Mouse (Mus musculus): ENCODE data around the gene Nlrc4. TPM values are rescaled to one million over a fixed set of nuclear protein-coding genes. Genes with fewer than 3 reads are reported as not detected.
A peak's percentile ranks its signal among the peaks of the same experiment; 100 is the strongest.
"Not testable (repeated sequence)": the region's sequence is repeated elsewhere in the genome, so short reads cannot be mapped to it uniquely, and the experiment has no call there.

Nlrc4 gene
- polyA plus RNA-seq (2015; fragmentation: Nextera tagmentation; extraction: Ambion mirVana) = 0.26 and 0.38 TPM in 2 replicates

DNA sequence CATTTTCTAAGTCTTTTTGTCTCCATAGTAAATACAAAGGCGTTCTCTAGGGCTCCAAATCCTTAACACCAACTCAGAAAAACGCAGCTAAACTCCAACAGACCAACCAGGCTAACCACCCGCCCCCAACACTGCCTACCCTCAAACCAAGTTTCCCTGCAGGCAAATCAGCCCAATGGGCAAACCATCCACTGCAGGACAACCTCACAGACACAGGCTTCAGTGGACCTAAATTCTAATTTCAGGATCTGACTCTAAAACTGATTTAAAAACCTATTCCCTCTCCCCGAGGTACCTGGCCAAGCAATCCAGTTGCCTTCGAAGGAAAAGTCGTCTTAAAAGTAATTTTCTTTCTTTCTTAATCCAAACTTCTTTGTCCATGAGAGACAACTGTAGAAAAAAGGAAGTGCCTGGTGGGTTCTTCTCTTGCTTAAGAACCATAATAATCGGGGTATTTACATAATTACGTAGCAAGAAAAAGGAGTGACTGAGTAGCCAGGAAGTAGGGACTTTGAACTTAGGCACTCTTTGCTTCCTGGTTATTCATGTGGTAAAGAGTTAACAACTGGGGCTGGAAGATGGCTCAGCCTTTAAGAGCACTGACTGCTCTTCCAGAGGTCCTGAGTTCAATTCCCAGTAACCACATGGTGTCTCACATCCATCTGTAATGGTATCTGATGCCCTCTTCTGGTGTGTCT is at the start of gene Nlrc4:
Gene Nlrc4, minus strand, starts transcription at position 432 of the 698 bp plus-strand sequence.
- 49% methylated on average over 8 of the region's 8 CpGs for WGBS

DNA sequence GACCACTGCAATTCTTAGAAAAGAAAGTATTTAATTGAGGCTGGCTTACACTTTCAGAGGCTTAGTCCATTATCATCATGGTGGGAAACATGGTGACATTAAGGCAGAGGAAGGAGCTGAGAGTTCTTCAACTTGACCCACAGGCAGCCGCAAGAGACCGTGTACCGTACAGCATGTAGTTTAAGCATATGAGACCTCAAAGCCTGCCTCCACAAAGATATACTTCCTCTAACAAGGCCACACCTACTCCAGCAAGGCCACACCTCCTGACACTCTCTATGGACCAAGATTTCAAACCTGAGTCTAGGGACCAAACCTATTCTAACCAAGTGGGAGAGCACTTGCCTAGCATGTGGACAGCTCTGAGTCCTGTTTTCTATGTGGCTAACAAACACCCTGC is 49.7 kb upstream of the Nlrc4 start:
- no peak overlapping the region for H3K4me2 ChIP-seq
- no peaks in the 10 kb centered on the region for H3K36me3 ChIP-seq
- H3K4me3 ChIP-seq = no peak overlapping the region
- no peaks in the 10 kb centered on the region for H3K4me1 ChIP-seq
- ATAC-seq (ENCODE audit: insufficient number of reproducible peaks, insufficient read depth, low FRiP score, low TSS enrichment, low read depth) = no peak
- WGBS = 89% methylated on average over 3 of the region's 3 CpGs
- no peak overlapping the region for H3K27ac ChIP-seq
- no peaks in the 10 kb centered on the region for H3K27me3 ChIP-seq
- no peak overlapping the region for H3K9ac ChIP-seq
- no peaks in the 10 kb centered on the region for H3K9me3 ChIP-seq

More for the DNA sequence above, at the start of gene Nlrc4:
- Histone ChIP-seq H3K4me1 (no peaks in the 10 kb centered on the region), H3K27ac (no peak within 1 kb of the TSS), H3K4me2 (no peak within 1 kb of the TSS), H3K36me3 (no peaks in the 10 kb centered on the region), H3K27me3 (no peaks in the 10 kb centered on the region), H3K9ac (no peak within 1 kb of the TSS), H3K9me3 (no peaks in the 10 kb centered on the region), H3K4me3 (no peak within 1 kb of the TSS)
- no peak for ATAC-seq (ENCODE audit: insufficient number of reproducible peaks, insufficient read depth, low FRiP score, low TSS enrichment, low read depth)

DNA sequence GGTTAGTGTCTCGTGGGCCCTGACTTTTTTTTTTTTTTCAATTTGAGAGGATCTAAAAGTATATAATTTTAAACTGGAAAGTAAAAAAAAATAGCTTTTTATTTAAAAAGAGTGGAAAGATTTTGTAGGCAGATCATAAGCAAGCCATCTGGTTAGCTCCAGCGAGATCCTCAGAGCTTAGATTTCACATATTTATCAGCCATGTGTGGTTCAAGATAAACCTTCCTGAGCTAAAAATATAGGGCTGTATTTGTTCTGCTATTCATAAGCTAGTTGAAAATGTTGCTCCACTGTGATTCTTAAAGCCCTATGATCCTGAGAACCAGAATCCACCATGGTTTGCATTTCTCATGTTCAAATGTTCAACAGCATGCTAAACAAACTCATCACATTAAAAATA is 49.0 kb upstream of the Nlrc4 start:
- Histone ChIP-seq H3K27ac (no peak overlapping the region), H3K4me1 (no peaks in the 10 kb centered on the region), H3K4me3 (no peak overlapping the region), H3K4me2 (no peak overlapping the region), H3K9me3 (no peaks in the 10 kb centered on the region), H3K9ac (no peak overlapping the region), H3K27me3 (no peaks in the 10 kb centered on the region), H3K36me3 (no peaks in the 10 kb centered on the region)
- WGBS = 61% methylated on average over 2 of the region's 2 CpGs
- no peak for ATAC-seq (ENCODE audit: insufficient number of reproducible peaks, insufficient read depth, low FRiP score, low TSS enrichment, low read depth)

DNA sequence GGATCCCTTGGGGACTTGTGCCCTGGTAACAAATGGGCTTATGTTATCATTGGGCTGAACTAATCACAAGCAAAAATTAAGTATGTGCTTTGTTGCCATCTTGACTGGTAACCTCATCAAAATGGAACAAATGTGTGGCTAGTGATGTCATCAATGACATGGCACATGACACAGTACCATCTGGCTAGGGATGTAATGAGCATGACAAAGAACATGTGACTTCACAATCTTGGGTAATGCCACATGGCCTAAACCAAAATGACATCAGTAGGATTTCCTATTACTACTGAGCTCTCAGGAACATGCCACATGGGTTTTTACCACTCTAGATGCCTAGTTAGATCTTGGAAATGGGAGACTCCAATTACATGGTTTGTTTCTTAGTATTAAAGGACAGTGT is 42.1 kb upstream of the Nlrc4 start:
- Histone ChIP-seq H3K9ac (no peak overlapping the region), H3K27me3 (no peaks in the 10 kb centered on the region), H3K4me3 (no peak overlapping the region), H3K27ac (no peak overlapping the region), H3K4me2 (no peak overlapping the region), H3K4me1 (no peaks in the 10 kb centered on the region), H3K9me3 (no peaks in the 10 kb centered on the region), H3K36me3 (peaks cover 39% of the 10 kb centered on the region)
- ATAC-seq (ENCODE audit: insufficient number of reproducible peaks, insufficient read depth, low FRiP score, low TSS enrichment, low read depth) = no peak

DNA sequence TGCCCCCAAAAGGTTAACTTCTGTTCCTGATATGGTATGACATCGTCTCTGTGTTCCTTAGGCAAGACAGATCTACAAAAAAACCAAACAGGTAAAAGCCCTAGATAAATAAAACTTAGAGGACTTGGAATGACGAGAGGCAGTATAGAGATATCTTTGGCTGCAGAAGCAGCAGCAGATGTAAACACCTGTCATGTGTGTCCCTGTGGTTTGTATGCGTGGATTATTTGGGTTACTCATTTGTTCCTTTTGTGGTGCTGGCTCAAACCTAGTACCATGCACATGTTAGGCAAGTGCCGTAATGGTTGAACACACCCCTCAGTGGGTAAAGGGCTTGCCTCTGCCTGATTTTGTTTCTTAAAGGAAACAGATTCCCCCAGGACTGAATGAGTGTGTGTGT is 41.3 kb upstream of the Nlrc4 start:
- Histone ChIP-seq H3K36me3 (peaks cover 47% of the 10 kb centered on the region), H3K4me2 (no peak overlapping the region), H3K9me3 (no peaks in the 10 kb centered on the region), H3K9ac (no peak overlapping the region), H3K27me3 (no peaks in the 10 kb centered on the region), H3K27ac (no peak overlapping the region), H3K4me3 (no peak overlapping the region), H3K4me1 (no peaks in the 10 kb centered on the region)
- 86% methylated on average over 4 of the region's 4 CpGs for WGBS
- no peak for ATAC-seq (ENCODE audit: insufficient number of reproducible peaks, insufficient read depth, low FRiP score, low TSS enrichment, low read depth)

DNA sequence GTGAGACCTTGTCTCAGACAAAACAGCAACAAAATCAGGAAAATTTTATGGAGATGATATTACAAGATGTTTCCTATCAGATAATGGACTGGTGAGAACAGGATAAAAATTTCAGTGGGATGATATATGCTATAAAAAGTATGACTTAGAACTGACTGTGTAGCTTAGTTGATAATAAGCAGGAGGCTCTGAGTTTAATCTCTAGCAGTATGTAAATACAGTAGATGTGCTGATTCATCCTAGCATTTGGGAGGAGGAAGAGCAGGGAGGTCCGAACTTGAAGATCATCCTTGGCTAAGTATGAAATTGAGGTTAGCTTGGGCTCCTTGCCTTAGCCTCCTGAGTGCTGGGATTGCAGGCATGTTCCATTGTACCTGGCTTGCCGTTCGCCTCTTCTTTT is 32.6 kb upstream of the Nlrc4 start:
- 94% methylated on average over 3 of the region's 3 CpGs for WGBS

DNA sequence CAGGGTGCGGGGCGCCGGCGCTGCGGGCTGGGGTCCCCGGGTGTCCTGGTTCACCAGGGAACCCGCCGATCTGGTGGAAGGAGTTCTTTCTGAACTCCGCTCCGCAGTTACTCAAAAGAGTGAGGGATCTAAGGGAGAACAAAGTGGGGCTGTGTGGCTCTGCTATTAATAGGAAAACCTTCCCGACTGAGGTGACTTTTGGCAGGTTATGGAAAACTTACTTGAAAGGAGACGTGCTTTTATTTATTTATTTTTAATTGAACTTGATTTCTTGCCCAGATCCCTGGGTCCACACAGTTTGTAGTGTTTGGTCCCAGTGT is 30.9 kb upstream of the Nlrc4 start:
- no peaks in the 10 kb centered on the region for H3K27me3 ChIP-seq
- peaks cover 33% of the 10 kb centered on the region for H3K36me3 ChIP-seq
- ATAC-seq (ENCODE audit: insufficient number of reproducible peaks, insufficient read depth, low FRiP score, low TSS enrichment, low read depth) = no peak
- WGBS = under 1% methylated on average over 12 of the region's 12 CpGs
- peak overlapping the region; percentile 67 for H3K4me2 ChIP-seq
- peak overlapping the region; percentile 78 for H3K27ac ChIP-seq
- peak overlapping the region; percentile 99 for H3K4me3 ChIP-seq
- H3K9me3 ChIP-seq = no peaks in the 10 kb centered on the region
- peak overlapping the region; percentile 91 for H3K9ac ChIP-seq
- H3K4me1 ChIP-seq = peaks cover 5% of the 10 kb centered on the region; the same call in 1 of the 2 replicates

More for the DNA sequence above, 32.6 kb upstream of the Nlrc4 start:
- H3K4me1 ChIP-seq = peaks cover 5% of the 10 kb centered on the region; the same call in 1 of the 2 replicates
- H3K4me3 ChIP-seq = no peak overlapping the region
- no peak overlapping the region for H3K27ac ChIP-seq
- no peak overlapping the region for H3K4me2 ChIP-seq
- no peaks in the 10 kb centered on the region for H3K27me3 ChIP-seq
- H3K9me3 ChIP-seq = no peaks in the 10 kb centered on the region
- H3K9ac ChIP-seq = no peak overlapping the region
- H3K36me3 ChIP-seq = peaks cover 46% of the 10 kb centered on the region
- ATAC-seq (ENCODE audit: insufficient number of reproducible peaks, insufficient read depth, low FRiP score, low TSS enrichment, low read depth) = no peak

DNA sequence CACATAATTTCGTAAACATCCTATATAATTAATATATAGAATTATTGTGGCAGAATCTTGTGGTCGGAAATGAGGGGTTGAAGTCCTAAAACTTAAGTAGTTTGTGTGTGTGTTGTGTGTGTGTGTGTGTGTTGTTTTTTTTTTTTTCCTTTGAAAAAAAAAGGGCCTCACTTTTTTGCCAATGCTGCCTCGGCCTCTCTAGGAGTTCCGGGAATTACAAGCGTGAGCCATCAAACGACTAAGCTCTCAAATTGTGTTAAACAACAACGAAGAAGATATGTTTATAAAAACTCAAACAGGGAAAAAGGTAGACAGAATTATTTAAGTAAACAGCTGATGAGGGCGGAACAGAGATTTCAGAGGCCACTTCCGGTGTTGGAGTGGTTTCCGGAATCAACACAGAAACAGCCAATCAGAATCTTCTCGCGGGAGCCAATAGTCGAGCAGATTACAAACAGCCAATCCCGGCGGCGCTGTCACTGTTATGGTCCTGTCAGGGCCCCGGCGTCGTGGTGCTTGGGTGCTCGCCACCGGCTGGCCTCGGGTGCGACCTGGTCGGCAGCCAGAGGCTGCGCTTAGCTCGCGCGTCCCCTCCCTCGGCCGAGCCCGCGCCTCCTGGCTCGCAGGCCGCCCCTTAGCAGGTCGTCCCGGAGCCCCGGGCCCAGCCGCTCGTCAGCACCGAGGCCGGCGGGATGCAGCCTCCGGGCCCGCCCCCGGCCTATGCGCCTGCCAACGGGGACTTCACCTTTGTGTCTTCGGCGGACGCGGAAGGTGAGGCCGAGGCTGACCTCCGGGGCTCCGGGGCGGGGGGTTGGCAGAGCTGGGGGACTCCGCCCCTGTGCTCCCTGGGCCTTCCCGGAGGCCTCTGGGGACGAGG is 30.3 kb upstream of the Nlrc4 start, which contains the start of gene Yipf4:
Gene Yipf4, plus strand, starts transcription at position 470 of the 877 bp plus-strand sequence.
- Histone ChIP-seq H3K9ac (peak within 1 kb of the TSS; percentile 91), H3K9me3 (no peaks in the 10 kb centered on the region), H3K36me3 (peaks cover 27% of the 10 kb centered on the region), H3K27ac (peak within 1 kb of the TSS; percentile 78), H3K4me3 (peak within 1 kb of the TSS; percentile 99), H3K4me1 (peaks cover 5% of the 10 kb centered on the region; the same call in 1 of the 2 replicates), H3K4me2 (peak within 1 kb of the TSS; percentile 67), H3K27me3 (no peaks in the 10 kb centered on the region)
- ATAC-seq (ENCODE audit: insufficient number of reproducible peaks, insufficient read depth, low FRiP score, low TSS enrichment, low read depth) = peak; percentile 95
- WGBS = 4% methylated on average over 58 of the region's 58 CpGs

DNA sequence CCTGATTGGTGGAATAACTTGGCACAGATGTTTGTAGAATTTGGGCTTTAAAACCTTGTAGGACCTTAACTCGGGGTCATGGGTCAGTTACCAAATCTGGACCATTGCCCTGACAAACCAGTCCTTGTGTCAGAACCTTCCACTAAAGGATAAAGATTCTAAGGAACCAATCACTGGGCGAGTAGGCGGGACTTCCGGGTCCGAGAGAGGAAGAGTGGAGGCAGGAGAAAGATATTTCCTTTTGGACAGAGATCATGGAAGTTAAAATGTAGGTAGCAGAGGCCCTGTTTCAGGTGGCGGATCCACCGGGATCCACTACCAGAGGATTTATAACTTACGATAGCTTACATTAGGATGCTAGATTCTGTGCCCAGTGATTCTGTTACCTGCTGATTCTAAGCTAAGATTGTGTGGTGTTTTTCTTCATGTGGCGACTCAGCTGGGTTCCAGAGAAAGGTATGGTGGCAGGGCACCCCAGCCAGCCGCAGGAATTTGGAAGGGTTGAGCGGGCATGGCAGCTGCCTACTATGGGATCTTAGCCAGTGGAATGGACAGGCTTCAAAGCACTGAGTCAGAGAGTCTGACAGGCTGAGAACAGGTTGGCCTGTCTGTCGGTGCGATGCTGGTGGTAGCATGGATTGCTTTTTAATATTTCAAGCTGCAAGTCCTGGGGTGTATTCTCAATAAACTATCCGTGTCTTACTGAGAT is 21.6 kb upstream of the Nlrc4 start:
- Histone ChIP-seq H3K4me3 (no peak overlapping the region), H3K27me3 (no peaks in the 10 kb centered on the region), H3K9ac (no peak overlapping the region), H3K4me1 (no peaks in the 10 kb centered on the region), H3K27ac (no peak overlapping the region), H3K4me2 (no peak overlapping the region), H3K9me3 (no peaks in the 10 kb centered on the region), H3K36me3 (no peaks in the 10 kb centered on the region)
- 87% methylated on average over 14 of the region's 14 CpGs for WGBS
- ATAC-seq (ENCODE audit: insufficient number of reproducible peaks, insufficient read depth, low FRiP score, low TSS enrichment, low read depth) = no peak

DNA sequence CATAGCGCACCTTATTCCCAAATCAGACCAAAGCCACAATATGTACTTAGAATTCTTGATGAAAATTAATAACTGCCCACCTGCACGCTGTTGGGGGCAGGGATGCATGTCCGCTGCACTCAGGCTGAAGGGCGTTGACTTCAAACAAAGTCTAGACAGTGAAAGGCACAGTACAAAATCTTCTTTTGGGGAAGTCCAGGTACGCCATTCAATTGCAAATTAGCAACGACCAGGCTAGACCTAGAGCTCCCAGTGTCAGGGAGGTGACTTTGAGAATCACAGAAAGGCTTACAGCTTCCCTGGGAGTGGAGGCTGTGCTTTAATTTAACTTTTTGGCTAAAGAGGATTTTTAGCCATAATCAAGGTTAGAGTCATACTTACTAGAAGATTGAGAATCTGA is 11.2 kb upstream of the Nlrc4 start:
- not testable (repeated sequence) for H3K9ac ChIP-seq; H3K27ac ChIP-seq; H3K4me1 ChIP-seq; H3K4me2 ChIP-seq; H3K27me3 ChIP-seq; ATAC-seq (ENCODE audit: insufficient number of reproducible peaks, insufficient read depth, low FRiP score, low TSS enrichment, low read depth); H3K9me3 ChIP-seq; H3K4me3 ChIP-seq; H3K36me3 ChIP-seq
- 79% methylated on average over 6 of the region's 6 CpGs for WGBS

DNA sequence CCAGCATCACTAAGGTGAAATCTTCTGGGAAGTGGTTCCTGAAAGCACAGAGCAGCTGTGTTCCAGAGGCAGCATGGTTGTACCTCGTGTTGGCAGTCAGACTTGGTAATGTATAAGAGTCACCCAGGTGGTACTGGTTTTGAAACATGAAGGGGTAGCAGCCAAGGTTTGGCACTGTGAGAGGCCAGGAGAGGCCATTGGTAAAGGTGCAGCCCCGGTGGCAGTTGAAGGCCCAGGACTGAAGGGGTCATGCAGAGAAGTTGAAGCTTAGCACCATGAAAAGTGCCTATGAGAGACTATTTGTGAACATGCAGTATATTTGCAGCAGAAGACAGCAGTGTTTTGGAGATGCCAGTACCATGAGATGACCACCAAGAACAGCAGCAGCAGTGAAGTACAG is 9.0 kb upstream of the Nlrc4 start:
- H3K4me2 ChIP-seq; H3K9ac ChIP-seq; ATAC-seq (ENCODE audit: insufficient number of reproducible peaks, insufficient read depth, low FRiP score, low TSS enrichment, low read depth); H3K36me3 ChIP-seq; H3K27ac ChIP-seq; H3K27me3 ChIP-seq; H3K4me1 ChIP-seq; H3K9me3 ChIP-seq; H3K4me3 ChIP-seq: not testable (repeated sequence)
- WGBS = 76% methylated on average over 2 of the region's 2 CpGs

All from embryonic facial prominence, embryonic 13.5 days (tissue).